Mouse (Mus musculus) stomach, postnatal 0 days (tissue): ENCODE measurements at regions not wholly inside any gene's neighbourhood (a gene's known extent, or its start where the extent isn't known, plus 50 kb on each side); places are given as distances from the start of the nearest gene placed in this dataset.

Experiments used
- ATAC-seq: fragments of 200-750 bp; cut with Nextera tagmentation; 2 replicates; pipeline ENCODE4 v1.8.0; 2017; ENCODE audit not compliant: low FRiP score, low TSS enrichment
- DNase-seq: peaks from one replicate; pipeline ENCODE4 v3.0.0-alpha.2; 2016; ENCODE audit warnings: low spot score
- H3K27ac ChIP-seq: fragments of 300-500 bp; sonication (generic); replicated peaks from 2 replicates; pipeline ENCODE4 v1.5.1; 2014; ENCODE audit warnings: mild to moderate bottlenecking, control low read depth
- H3K27me3 ChIP-seq: fragments of 300-500 bp; sonication (generic); 2 replicates; pipeline ENCODE4 v1.6.1; 2014; ENCODE audit warnings: low read length; ENCODE audit not compliant: control insufficient read depth, insufficient read depth
- H3K36me3 ChIP-seq: fragments of 300-500 bp; sonication (generic); 2 replicates; pipeline ENCODE4 v1.6.1; 2014; ENCODE audit warnings: low read length, mixed read lengths; ENCODE audit not compliant: control insufficient read depth, insufficient read depth
- H3K4me1 ChIP-seq: fragments of 300-500 bp; sonication (generic); replicated peaks from 2 replicates; pipeline ENCODE4 v1.6.1; 2014; ENCODE audit warnings: antibody characterized with exemption; ENCODE audit not compliant: control insufficient read depth, insufficient read depth
- H3K4me2 ChIP-seq: fragments of 300-500 bp; sonication (generic); replicated peaks from 2 replicates; pipeline ENCODE4 v1.6.1; 2014; ENCODE audit warnings: low read depth, mild to moderate bottlenecking, control low read depth, moderate library complexity
- H3K4me3 ChIP-seq: fragments of 300-500 bp; sonication (generic); 2 replicates; pipeline ENCODE4 v1.5.1; 2014; ENCODE audit warnings: low read depth, low read length, control low read depth
- H3K9ac ChIP-seq: fragments of 300-500 bp; sonication (generic); 2 replicates; pipeline ENCODE4 v1.6.1; 2014; ENCODE audit warnings: mild to moderate bottlenecking, low read length, control low read depth, mixed read lengths
- H3K9me3 ChIP-seq: fragments of 300-500 bp; sonication (generic); 2 replicates; pipeline ENCODE4 v1.6.1; 2016; ENCODE audit warnings: low read length; ENCODE audit not compliant: control insufficient read depth
- CTCF ChIP-seq: IDR thresholded peaks from 2 replicates; pipeline ENCODE4 v1.5.1; 2016; ENCODE audit warnings: antibody characterized with exemption, low read depth, mild to moderate bottlenecking, moderate library complexity
- EP300 ChIP-seq: optimal IDR thresholded peaks from 2 replicates; pipeline ENCODE3; 2016; ENCODE audit warnings: antibody characterized with exemption
- WGBS: fragments of 180-500 bp; shearing (Covaris S2); extraction: QIAGEN DNeasy Blood & Tissue Kit; methylation state at CpG from one replicate; pipeline ENCODE4 v1.1.7; 2014; 5-methylcytosine and 5-hydroxymethylcytosine counted together

- H3K4me2 ChIP-seq, result no peak overlapping the region
- WGBS, result 100% methylated on average over 1 of the region's 1 CpGs
- TF ChIP-seq EP300, result no peak
- TF ChIP-seq CTCF, result no peak
- H3K27ac ChIP-seq, result no peak overlapping the region
- H3K36me3 ChIP-seq, result no peaks in the 10 kb centered on the region
- no peaks in the 10 kb centered on the region for H3K27me3 ChIP-seq
- H3K4me3 ChIP-seq, result no peak overlapping the region
- no peak for ATAC-seq
- no peak overlapping the region for H3K9ac ChIP-seq
- no peak for DNase-seq
- H3K4me1 ChIP-seq, result no peaks in the 10 kb centered on the region
- no peaks in the 10 kb centered on the region for H3K9me3 ChIP-seq
These were observed 239.0 kb upstream of the S100g start for GRCm38 (mm10) chrX:163203446-163203845.

- no peak for TF ChIP-seq EP300
- TF ChIP-seq CTCF, result peak; percentile 54
- H3K9ac ChIP-seq, result no peak overlapping the region
- ATAC-seq, result no peak
- H3K4me1 ChIP-seq, result no peaks in the 10 kb centered on the region
- H3K4me3 ChIP-seq, result no peak overlapping the region
- DNase-seq, result no peak
- no peaks in the 10 kb centered on the region for H3K36me3 ChIP-seq
- H3K27me3 ChIP-seq, result no peaks in the 10 kb centered on the region
- no peak overlapping the region for H3K4me2 ChIP-seq
- H3K27ac ChIP-seq, result no peak overlapping the region
- 97% methylated on average over 3 of the region's 3 CpGs for WGBS
- no peaks in the 10 kb centered on the region for H3K9me3 ChIP-seq
These were observed 217.2 kb upstream of the S100g start for GRCm38 (mm10) chrX:163181588-163181987.

GRCm38 (mm10) chrX:163164810-163165209, 200.4 kb upstream of the S100g start:
- no peak overlapping the region for H3K9ac ChIP-seq
- WGBS, result 60% methylated on average over 2 of the region's 2 CpGs
- DNase-seq, result no peak
- no peaks in the 10 kb centered on the region for H3K9me3 ChIP-seq
- no peaks in the 10 kb centered on the region for H3K4me1 ChIP-seq
- no peak for ATAC-seq
- no peaks in the 10 kb centered on the region for H3K36me3 ChIP-seq
- H3K27ac ChIP-seq, result no peak overlapping the region
- TF ChIP-seq CTCF (no peak), EP300 (no peak)
- no peak overlapping the region for H3K4me2 ChIP-seq
- no peaks in the 10 kb centered on the region for H3K27me3 ChIP-seq
- H3K4me3 ChIP-seq, result no peak overlapping the region

- 55% methylated on average over 5 of the region's 5 CpGs for WGBS
- ATAC-seq, result no peak
- Histone ChIP-seq H3K9me3 (no peaks in the 10 kb centered on the region), H3K4me1 (no peaks in the 10 kb centered on the region), H3K36me3 (no peaks in the 10 kb centered on the region), H3K27ac (no peak overlapping the region), H3K4me3 (no peak overlapping the region), H3K4me2 (no peak overlapping the region), H3K9ac (no peak overlapping the region), H3K27me3 (no peaks in the 10 kb centered on the region)
- no peak for DNase-seq
- TF ChIP-seq CTCF, result no peak
- TF ChIP-seq EP300, result no peak
These were observed 190.9 kb upstream of the S100g start for GRCm38 (mm10) chrX:163155251-163155650.

- H3K4me1 ChIP-seq, result no peaks in the 10 kb centered on the region
- no peak overlapping the region for H3K9ac ChIP-seq
- TF ChIP-seq CTCF (no peak), EP300 (no peak)
- ATAC-seq (no peak), DNase-seq (no peak)
- no peaks in the 10 kb centered on the region for H3K27me3 ChIP-seq
- H3K36me3 ChIP-seq, result no peaks in the 10 kb centered on the region
- H3K4me3 ChIP-seq, result no peak overlapping the region
- 67% methylated on average over 2 of the region's 2 CpGs for WGBS
- H3K9me3 ChIP-seq, result no peaks in the 10 kb centered on the region
- H3K27ac ChIP-seq, result no peak overlapping the region
- no peak overlapping the region for H3K4me2 ChIP-seq
These were observed 187.6 kb upstream of the S100g start for GRCm38 (mm10) chrX:163151970-163152369.

GRCm38 (mm10) chrX:163144475-163144874, 180.1 kb upstream of the S100g start:
- TF ChIP-seq EP300, result no peak
- TF ChIP-seq CTCF, result peak; percentile 47
- DNase-seq (no peak), ATAC-seq (no peak)
- Histone ChIP-seq H3K27me3 (no peaks in the 10 kb centered on the region), H3K9me3 (no peaks in the 10 kb centered on the region), H3K36me3 (no peaks in the 10 kb centered on the region), H3K27ac (no peak overlapping the region), H3K4me2 (no peak overlapping the region), H3K9ac (no peak overlapping the region), H3K4me3 (no peak overlapping the region), H3K4me1 (no peaks in the 10 kb centered on the region)
- 62% methylated on average over 3 of the region's 3 CpGs for WGBS
